Mouse (Mus musculus): ENCODE results near the gene Hmgcs1.
"Not testable (repeated sequence)": the region's sequence is repeated elsewhere in the genome, so short reads cannot be mapped to it uniquely, and the experiment has no call there.

Gene Hmgcs1

DNA sequence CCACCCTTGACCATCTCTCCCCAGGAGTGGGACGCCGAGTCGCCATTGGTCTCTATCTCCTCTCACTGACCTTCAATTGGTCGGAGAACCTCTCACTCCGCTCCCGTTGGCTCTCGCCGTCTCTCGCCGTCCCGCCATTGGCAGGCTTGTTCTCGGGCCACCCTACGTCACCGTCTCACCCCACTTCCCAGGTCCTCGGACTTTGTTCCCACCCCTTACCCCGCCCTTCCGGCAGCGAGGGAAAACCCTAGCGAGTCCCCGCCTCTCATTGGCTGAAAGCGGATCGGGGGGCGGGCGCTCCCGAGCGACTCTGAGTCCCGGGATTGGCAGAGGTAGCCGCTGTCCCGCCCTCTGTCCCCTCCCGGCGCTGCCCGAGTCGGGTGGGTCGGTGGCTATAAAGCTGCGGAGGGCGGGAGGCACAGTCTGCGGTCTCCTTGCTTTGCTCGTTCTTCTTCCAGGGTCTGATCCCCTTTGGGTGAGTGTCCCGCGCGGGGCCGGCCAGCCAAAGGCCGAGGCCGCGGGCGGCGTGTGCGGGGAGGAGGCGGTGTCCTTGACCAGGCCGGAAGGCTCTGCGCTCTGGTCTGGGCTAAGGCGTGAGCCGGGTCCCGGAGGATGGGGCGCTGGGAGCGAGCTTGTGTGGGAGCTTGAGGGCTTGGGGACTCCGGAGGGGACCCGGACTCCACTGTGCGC, at the start of gene Hmgcs1:
Hmgcs1 (plus strand) TSS at position 341 of the 690 bp plus-strand sequence.
- DNase-seq (ENCODE audit: low read depth, low spot score), result peak; percentile 99

DNA sequence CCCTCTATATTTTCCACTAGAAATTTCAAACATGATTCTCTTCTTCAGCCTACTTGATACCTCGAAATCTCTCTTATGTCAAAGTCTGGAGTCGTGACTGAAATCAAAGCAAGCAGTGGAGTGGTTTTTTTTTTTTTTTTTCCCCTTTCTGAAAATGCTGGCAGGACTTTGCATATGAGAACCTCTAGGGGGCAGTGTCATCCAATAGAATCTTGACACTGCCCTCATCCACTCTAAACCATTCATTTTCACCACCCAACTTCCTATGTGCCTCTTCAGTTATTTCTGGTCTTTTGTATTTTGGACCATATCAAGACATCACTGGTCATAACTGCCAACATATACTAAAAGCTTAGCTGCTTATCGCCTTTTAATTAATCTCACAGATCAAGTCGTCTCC, 49.7 kb upstream of the Hmgcs1 start:
- DNase-seq (ENCODE audit: low read depth, low spot score), result peak; percentile 39

GRCm38 (mm10) chr13:119641145-119641544, 49.0 kb upstream of the Hmgcs1 start:
- no peak for DNase-seq (ENCODE audit: low read depth, low spot score)

- DNase-seq (ENCODE audit: low read depth, low spot score), result no peak
Measured at GRCm38 (mm10) chr13:119644769-119645168, 45.4 kb upstream of the Hmgcs1 start.

DNA sequence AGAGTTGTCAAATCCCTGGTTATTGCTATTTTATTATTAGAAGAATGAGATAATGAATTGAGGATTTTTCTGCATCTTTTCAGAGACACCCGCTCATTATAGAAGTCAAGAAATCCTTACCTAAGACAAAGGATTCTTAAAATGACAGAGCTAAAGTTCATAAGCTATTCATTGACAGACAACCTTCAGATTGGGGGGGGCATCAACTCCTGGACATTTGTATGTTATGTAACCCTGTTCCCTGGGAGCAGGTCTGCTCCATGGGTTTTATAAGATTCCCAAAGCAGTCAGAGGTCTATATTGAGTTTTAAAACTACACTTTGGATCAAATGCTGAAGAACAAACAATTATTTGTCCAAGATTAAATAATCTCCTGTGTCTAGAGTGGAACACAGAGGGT, 43.7 kb upstream of the Hmgcs1 start:
- no peak for DNase-seq (ENCODE audit: low read depth, low spot score)

GRCm38 (mm10) chr13:119648891-119649698, 41.1 kb upstream of the Hmgcs1 start:
- DNase-seq (ENCODE audit: low read depth, low spot score), result no peak

DNA sequence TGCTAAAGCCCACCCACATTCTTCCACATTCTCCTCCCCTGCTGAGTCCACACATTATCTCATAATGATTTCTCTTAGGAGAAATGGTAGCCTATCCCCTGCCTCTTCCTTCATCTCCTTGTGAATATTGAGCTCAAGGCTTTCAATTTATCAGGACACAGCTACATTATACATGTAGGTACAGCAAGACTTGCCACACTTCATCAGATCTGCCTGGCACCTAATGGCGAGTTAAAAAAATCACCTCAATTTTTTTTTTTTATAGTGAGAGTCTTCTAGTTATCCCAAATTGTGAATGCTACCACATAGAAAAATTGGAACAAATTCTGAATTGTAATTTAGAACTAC, 40.5 kb upstream of the Hmgcs1 start:
- DNase-seq (ENCODE audit: low read depth, low spot score), result no peak

DNA sequence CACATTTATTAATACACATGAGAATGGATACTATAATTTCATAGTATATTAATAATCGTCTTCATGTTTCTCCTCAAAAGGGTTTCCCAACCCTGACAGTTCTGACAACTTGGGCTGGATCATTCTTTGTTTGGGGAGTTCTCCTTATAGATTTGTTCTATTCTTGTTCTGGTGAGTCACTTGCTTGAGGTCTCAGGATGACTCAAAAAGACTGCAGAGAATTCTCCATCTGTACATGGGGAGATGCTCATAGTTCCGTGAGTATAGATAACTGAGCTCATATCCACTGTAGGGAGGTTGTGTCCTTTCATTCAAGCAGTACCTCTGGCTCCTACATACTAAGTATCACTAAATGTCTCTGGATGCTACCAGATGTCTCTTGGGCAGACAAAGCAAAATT, 35.4 kb upstream of the Hmgcs1 start:
- DNase-seq (ENCODE audit: low read depth, low spot score), result no peak

DNA sequence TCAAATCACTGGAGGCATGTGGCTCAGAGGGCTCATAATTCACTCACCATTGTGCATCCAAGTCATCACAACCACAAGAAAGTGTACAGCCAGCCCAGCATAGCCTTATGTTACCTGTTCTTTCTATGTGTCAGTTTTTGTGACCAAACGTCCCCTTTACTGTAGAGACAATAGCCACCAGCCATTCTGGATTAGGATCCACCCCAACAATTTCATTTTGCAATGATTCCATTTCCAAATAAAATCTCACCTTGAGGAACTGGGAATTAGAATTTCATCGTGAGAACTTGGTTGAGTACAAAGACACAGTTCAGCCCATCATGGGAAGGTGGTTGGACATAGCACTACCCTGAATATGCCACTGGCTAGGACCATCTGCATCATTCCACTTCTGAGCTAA, 33.9 kb upstream of the Hmgcs1 start:
- DNase-seq (ENCODE audit: low read depth, low spot score), result no peak

DNA sequence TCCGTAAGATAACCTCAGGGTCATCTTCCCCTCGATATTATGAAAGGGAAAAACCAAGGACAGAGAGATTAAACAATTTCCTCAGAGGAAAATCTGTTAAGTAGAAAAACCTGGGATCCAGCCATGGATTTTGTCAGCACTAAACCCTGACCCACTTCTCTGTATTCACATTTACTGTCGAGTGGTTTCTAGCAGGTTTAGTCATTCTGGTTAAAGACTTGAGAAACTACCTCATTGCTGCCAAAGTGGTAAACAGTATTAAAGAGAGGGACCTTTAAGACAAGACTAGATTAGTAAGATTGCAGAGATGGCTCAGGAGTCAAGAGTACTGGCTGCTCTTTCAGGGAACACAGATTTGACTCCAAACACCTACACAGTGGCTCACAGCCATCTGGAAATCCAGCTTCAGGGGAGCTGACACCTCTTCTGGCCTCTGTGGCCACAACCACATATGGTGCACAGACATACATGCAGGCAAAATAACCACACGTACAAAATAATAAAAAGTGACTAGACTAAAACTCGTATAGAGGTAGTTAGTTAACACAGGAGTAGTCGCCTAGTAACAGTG, 33.2 kb upstream of the Hmgcs1 start:
- no peak for DNase-seq (ENCODE audit: low read depth, low spot score)

GRCm38 (mm10) chr13:119661420-119661819, 28.8 kb upstream of the Hmgcs1 start:
- not testable (repeated sequence) for DNase-seq (ENCODE audit: low read depth, low spot score)

- DNase-seq (ENCODE audit: low read depth, low spot score), result no peak
Measured at GRCm38 (mm10) chr13:119678794-119679193, 11.4 kb upstream of the Hmgcs1 start.

DNA sequence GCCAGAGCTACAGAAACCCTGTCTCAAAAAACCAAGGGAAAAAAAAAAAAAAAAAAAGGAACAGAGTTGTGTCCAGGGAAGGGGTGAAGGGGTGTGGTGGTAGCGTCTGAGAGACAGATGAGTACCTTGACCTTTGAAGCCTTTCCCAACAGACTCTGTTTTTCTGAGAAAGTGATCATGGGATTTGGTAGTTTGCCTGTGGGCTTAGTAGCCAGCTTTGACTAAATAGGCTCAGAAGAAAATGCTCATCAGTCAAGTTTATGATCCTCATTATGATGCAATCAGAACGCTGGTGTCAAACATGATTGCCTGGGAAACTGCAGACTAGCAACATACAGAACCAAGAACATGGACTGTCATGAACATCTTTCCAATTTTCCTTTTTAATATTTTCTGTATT, 10.5 kb upstream of the Hmgcs1 start:
- no peak for DNase-seq (ENCODE audit: low read depth, low spot score)

GRCm38 (mm10) chr13:119681161-119681560, 9.0 kb upstream of the Hmgcs1 start:
- no peak for DNase-seq (ENCODE audit: low read depth, low spot score)

DNA sequence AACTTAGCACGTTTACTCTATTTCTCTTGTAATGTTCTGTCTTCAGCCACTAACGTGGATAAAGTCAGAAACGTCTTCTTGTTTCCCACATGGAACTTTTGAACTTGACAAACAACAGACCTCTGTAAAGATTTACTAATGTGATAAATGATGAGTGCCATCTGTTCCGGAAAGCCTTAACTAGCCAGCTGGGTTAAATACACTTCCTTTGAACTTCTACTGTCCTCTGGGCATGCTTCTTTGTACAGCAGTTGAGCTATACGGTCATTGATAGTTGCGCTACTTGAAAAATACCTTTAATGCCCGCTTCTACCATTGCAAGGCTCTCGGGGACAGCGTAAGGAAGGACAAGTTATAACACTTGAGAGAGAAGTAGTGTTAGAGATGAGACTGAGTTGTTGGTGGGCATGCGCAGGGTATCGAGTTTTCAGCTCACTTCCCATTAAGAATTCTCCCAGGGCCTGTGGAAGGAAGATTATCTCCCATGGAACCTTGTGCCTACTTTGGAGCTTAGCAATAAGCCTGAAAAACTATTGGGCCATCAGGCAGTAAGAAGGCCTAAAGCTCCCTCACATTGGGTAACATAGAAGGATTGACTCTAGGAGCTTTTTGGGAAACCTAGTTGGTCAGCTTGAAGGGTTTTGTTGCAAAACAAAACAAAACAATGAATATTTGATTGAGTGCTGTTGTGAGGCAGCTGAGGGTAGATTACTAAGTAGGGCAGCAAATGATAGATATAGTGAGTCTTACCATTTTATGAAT, 5.6 kb upstream of the Hmgcs1 start:
- no peak for DNase-seq (ENCODE audit: low read depth, low spot score)

- no peak for DNase-seq (ENCODE audit: low read depth, low spot score)
Measured at GRCm38 (mm10) chr13:119689709-119690038, 505 bp upstream of the Hmgcs1 start.

DNA sequence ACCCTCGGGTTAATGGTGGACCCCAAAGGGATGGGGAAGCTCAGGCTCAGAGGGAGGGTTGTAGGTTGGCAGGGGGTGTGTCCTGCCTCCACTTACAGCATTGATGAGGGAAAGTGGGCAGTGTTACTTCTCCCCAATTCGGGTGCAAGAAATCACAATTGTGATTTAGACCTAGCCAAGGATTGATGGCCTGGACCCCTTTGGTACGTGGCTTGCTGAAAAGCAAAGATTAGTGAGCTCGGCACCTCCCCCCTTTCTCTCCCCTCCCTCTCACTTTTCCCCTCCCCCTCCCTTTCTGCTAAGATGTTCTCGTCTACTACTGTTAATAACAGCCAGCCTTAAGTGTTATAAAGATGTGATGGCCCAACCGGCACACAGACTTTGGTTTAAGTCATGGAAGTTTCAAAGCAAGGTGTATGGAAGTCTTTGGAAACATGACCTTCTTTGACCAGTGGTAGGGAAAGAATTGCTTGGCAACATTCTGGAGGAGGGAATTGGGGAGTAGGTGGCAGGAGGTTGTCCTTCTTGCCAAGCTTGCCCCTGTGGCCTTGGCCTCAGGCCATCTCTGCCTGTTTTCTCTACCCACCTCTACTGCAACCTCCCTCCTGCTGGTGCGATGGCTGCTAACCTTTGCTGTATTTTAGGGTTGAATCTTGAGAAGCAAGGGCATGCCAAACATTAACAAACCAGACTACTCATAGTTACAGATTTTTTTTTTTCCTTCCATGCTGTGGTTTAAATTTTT, 869 bp downstream of the Hmgcs1 start:
- DNase-seq (ENCODE audit: low read depth, low spot score), result no peak

GRCm38 (mm10) chr13:119691958-119692357, 1.8 kb downstream of the Hmgcs1 start:
- not testable (repeated sequence) for DNase-seq (ENCODE audit: low read depth, low spot score)

GRCm38 (mm10) chr13:119695676-119696075, 5.5 kb downstream of the Hmgcs1 start:
- DNase-seq (ENCODE audit: low read depth, low spot score), result no peak

DNA sequence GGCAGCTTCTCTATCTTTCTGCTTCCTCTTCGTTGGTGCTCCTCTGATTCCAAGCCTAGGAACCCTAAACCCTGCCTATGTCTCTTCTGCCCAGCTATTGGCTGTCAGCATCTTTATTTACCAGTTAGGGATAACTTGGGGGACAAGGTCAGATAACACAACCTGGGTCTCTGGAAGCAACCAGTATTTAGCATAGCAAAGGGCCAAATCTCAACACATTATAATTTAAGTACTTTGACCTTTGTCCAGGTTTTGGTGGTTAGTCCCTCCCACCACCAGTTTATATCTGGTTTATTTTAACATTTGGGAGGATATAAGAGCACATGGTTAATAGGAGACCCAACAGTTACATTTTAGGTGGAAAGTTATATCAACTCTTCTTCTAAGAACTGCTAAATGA, 6.3 kb downstream of the Hmgcs1 start:
- DNase-seq (ENCODE audit: low read depth, low spot score), result no peak

GRCm38 (mm10) chr13:119698436-119698835, 8.3 kb downstream of the Hmgcs1 start:
- DNase-seq (ENCODE audit: low read depth, low spot score), result no peak

DNA sequence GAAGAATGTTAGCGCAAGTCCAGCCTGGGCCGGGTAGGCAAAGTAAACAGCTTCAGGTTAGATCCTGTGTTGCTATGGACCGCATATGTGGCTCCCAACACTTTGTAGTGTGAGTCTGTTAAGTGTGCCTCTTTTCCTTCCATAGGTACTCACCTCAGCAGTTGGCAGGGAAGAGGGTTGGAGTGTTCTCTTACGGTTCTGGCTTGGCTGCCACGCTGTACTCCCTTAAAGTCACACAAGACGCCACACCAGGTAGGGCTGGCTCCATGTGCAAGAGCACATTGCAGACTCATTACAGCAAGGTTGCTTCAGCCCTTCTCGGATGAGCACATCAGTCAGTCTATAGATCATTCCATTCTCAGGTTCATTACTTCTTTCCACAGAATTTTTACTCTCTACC, 14.1 kb downstream of the Hmgcs1 start:
- DNase-seq (ENCODE audit: low read depth, low spot score), result no peak

All from embryo, embryonic 11.5 days (tissue).